Mouse (Mus musculus) small intestine, adult 2 months (tissue): ENCODE measurements around the gene Gm5431.

Source experiments
- CTCF ChIP-seq: fragments of 200-500 bp; IDR thresholded peaks from 2 replicates; pipeline ENCODE4 v1.5.1; 2012; ENCODE audit warnings: low read depth, mild to moderate bottlenecking, control low read depth, inconsistent platforms, low read length, moderate library complexity, mixed read lengths; ENCODE audit not compliant: insufficient replicate concordance, insufficient read length; ENCODE audit errors: extremely low read depth
- POLR2A ChIP-seq: fragments of 200-500 bp; IDR thresholded peaks from 2 replicates; pipeline ENCODE4 v1.6.1; 2012; ENCODE audit warnings: low read depth, mild to moderate bottlenecking, control low read depth, inconsistent platforms, low read length, moderate library complexity

DNA sequence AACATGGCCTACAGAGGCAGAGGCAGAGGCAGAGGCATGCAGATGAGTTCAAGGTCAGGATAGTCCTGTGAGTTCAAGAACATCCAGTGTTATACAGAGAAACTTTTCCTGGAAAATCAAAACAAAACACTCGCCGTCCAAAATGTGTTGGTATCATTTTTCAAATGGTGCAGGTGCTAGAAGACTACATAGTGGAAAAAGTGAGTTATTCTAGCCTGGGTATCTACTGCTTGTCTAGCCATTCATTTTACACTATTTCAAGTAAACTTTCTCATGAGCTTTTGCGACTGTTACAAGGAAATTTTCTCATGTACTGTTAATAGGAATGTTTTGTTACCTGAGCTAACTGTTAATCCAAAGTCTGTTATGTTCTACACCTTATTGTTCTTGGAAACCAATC lies 16.4 kb upstream of the Gm5431 start:
- TF ChIP-seq POLR2A (no peak), CTCF (no peak)
